Mouse (Mus musculus): ENCODE data around the gene Pola2. TPM values are rescaled to one million over a fixed set of nuclear protein-coding genes. Genes with fewer than 3 reads are reported as not detected.
A peak's percentile ranks its signal among the peaks of the same experiment; 100 is the strongest.

Pola2 gene
- polyA plus RNA-seq, 2 experiments = 60.9 to 63.0 TPM

DNA sequence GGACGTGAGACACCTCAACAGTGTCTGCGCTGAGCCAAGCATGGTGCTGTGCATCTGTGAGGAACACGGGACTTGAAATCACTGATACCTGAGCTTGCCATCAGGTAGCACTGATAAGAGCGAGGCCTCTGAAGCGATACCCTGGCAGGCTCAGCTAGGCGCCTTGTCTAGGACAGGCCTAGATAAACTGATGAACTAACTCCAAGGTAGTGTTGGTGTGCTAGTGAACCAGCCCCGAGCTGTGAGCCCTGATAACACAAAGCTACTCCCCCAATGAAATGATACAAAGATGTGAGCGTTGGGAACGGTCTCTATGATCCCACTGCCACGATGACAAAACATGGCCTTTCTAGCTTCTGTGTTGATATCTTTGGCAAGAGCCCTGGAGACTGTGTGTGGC, 3.7 kb upstream of the Pola2 start:
- Histone ChIP-seq H3K4me3 (ENCODE audit: insufficient read depth in 1 of 2, low read depth in 2 of 2, low read length in 2 of 2) (peak overlapping the region in 1 of 2 experiments; percentile 38; a peak in 2 of 4 replicates), H3K27ac (peak overlapping the region; percentile 94), H3K9ac (replicated peaks) (peak overlapping the region; percentile 66), H3K4me2 (ENCODE audit: low read depth) (peak overlapping the region; percentile 79), H3K36me3 (replicated peaks; ENCODE audit: control insufficient read depth, insufficient read depth, low read depth) (no peaks in the 10 kb centered on the region; the same call in 1 of the 2 replicates), H3K4me1 (replicated peaks; ENCODE audit: control insufficient read depth in 2 of 2, insufficient read depth in 2 of 2, low read length in 1 of 2) (peaks cover 42 to 50% of the 10 kb centered on the region in 2 experiments), H3K9me3 (ENCODE audit: control insufficient read depth, low read length) (no peaks in the 10 kb centered on the region), H3K27me3 (ENCODE audit: control insufficient read depth, insufficient read depth, low read length) (no peaks in the 10 kb centered on the region)
- TF ChIP-seq EP300 (IDR thresholded peaks at IDR 0.05; ENCODE audit: low read depth) = peak; percentile 94
- TF ChIP-seq CTCF (IDR thresholded peaks at IDR 0.05; ENCODE audit: low read depth) = no peak
- ATAC-seq (ENCODE audit: insufficient read depth) = peak; percentile 83
- DNase-seq (ENCODE audit: low read depth in 3 of 3, low spot score in 3 of 3) = peak; percentile 75 to 83 (median 80)
- 12% methylated on average over 10 of the region's 10 CpGs for WGBS (ENCODE audit: insufficient replicate concordance)

DNA sequence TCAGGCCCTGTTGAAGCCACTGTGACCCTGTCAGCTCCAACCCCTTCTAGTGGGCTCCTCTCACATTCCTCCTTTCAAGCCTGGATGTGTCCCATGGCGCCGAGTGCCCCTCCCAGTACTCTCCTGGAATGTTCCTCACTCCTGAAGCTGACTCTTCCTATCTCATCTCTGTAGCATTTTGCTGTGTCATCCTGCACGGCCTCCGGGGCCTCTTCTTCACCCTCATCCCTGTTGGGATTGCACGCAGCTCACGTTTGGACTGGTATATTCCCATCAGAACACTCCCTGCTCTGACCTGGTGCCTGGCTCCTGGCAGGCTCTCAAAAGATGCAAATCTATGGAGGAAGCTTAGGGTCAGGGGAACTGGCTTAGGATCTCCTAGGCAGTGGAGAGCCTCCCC, 2.8 kb upstream of the Pola2 start:
- Histone ChIP-seq H3K27me3 (ENCODE audit: control insufficient read depth, insufficient read depth, low read length) (no peaks in the 10 kb centered on the region), H3K27ac (peak overlapping the region; percentile 94), H3K36me3 (replicated peaks; ENCODE audit: control insufficient read depth, insufficient read depth, low read depth) (peaks cover 1% of the 10 kb centered on the region), H3K9ac (replicated peaks) (peak overlapping the region; percentile 66), H3K4me2 (ENCODE audit: low read depth) (peak overlapping the region; percentile 79), H3K4me3 (ENCODE audit: insufficient read depth in 1 of 2, low read depth in 2 of 2, low read length in 2 of 2) (peak overlapping the region; percentile 36 to 38; a peak in 3 of 4 replicates), H3K4me1 (replicated peaks; ENCODE audit: control insufficient read depth in 2 of 2, insufficient read depth in 2 of 2, low read length in 1 of 2) (peaks cover 46 to 54% of the 10 kb centered on the region in 2 experiments), H3K9me3 (ENCODE audit: control insufficient read depth, low read length) (no peaks in the 10 kb centered on the region)
- WGBS (ENCODE audit: insufficient replicate concordance) = 17% methylated on average over 6 of the region's 6 CpGs
- TF ChIP-seq EP300 (IDR thresholded peaks at IDR 0.05; ENCODE audit: low read depth) = peak; percentile 48; the same call in 1 of the 2 replicates
- TF ChIP-seq CTCF (IDR thresholded peaks at IDR 0.05; ENCODE audit: low read depth) = no peak
- DNase-seq (ENCODE audit: low read depth in 3 of 3, low spot score in 3 of 3) (peak; percentile 73 to 79 (median 75)), ATAC-seq (ENCODE audit: insufficient read depth) (peak; percentile 64)

DNA sequence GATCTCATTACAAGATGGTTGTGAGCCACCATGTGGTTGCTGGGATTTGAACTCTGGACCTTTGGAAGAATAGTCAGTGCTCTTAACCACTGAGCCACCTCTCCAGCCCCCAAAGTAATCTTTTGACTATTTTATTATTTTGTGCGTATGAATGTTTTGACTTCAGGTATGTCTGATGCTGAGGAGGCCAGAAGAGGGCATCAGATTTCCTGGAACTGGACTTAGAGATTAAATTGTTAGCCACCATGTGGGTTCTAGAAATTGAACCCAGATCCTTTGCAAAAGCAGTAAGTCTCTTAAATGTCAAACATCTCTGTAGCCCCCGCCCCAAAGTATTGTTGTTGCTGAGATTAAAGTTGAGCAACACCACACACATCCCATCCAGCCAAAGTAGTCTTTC, 1.9 kb upstream of the Pola2 start:
- Histone ChIP-seq H3K4me3 (ENCODE audit: insufficient read depth in 1 of 2, low read depth in 2 of 2, low read length in 2 of 2) (no peak overlapping the region), H3K9ac (replicated peaks) (peak overlapping the region; percentile 66), H3K27ac (peak overlapping the region; percentile 94), H3K4me1 (replicated peaks; ENCODE audit: control insufficient read depth in 2 of 2, insufficient read depth in 2 of 2, low read length in 1 of 2) (peaks cover 46 to 54% of the 10 kb centered on the region in 2 experiments), H3K4me2 (ENCODE audit: low read depth) (no peak overlapping the region; the same call in 1 of the 2 replicates), H3K9me3 (ENCODE audit: control insufficient read depth, low read length) (no peaks in the 10 kb centered on the region), H3K27me3 (ENCODE audit: control insufficient read depth, insufficient read depth, low read length) (no peaks in the 10 kb centered on the region), H3K36me3 (replicated peaks; ENCODE audit: control insufficient read depth, insufficient read depth, low read depth) (peaks cover 9% of the 10 kb centered on the region)
- WGBS (ENCODE audit: insufficient replicate concordance) = 73% methylated on average over 2 of the region's 2 CpGs
- DNase-seq (ENCODE audit: low read depth in 3 of 3, low spot score in 3 of 3) = no peak
- no peak for ATAC-seq (ENCODE audit: insufficient read depth)
- no peak for TF ChIP-seq EP300 (IDR thresholded peaks at IDR 0.05; ENCODE audit: low read depth)
- TF ChIP-seq CTCF (IDR thresholded peaks at IDR 0.05; ENCODE audit: low read depth) = no peak

DNA sequence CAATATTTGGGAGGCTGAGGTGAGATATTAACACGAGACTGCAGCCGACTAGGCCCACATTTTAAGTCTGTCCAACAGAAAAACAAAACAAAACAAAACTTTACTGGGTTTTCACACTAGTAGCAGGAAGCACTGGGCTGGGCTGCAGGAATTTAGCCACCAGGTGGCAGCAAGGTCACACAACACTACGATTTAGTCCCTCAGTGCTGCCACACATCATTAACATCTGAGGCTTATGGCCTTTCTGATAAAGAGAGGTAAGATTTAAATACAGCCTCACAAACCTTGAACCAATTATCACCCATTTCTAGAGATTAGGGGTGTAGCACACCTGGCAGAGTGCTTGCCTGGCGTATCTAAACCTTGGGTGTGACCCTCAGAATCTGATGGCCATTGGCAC, 1.3 kb upstream of the Pola2 start:
- WGBS (ENCODE audit: insufficient replicate concordance) = 4% methylated on average over 4 of the region's 4 CpGs
- DNase-seq (ENCODE audit: low read depth in 3 of 3, low spot score in 3 of 3) (peak; percentile 76 to 81 (median 79)), ATAC-seq (ENCODE audit: insufficient read depth) (no peak)
- H3K27me3 ChIP-seq (ENCODE audit: control insufficient read depth, insufficient read depth, low read length) = no peaks in the 10 kb centered on the region
- peak overlapping the region; percentile 94 for H3K27ac ChIP-seq
- H3K36me3 ChIP-seq (replicated peaks; ENCODE audit: control insufficient read depth, insufficient read depth, low read depth) = peaks cover 13% of the 10 kb centered on the region
- TF ChIP-seq CTCF (IDR thresholded peaks at IDR 0.05; ENCODE audit: low read depth) (peak; percentile 97), EP300 (IDR thresholded peaks at IDR 0.05; ENCODE audit: low read depth) (peak; percentile 17; the same call in 1 of the 2 replicates)
- H3K4me2 ChIP-seq (ENCODE audit: low read depth) = peak overlapping the region; percentile 99
- peaks cover 46 to 54% of the 10 kb centered on the region in 2 experiments for H3K4me1 ChIP-seq (replicated peaks; ENCODE audit: control insufficient read depth in 2 of 2, insufficient read depth in 2 of 2, low read length in 1 of 2)
- no peak overlapping the region for H3K4me3 ChIP-seq (ENCODE audit: insufficient read depth in 1 of 2, low read depth in 2 of 2, low read length in 2 of 2)
- H3K9ac ChIP-seq (replicated peaks) = no peak overlapping the region; the same call in 1 of the 2 replicates
- H3K9me3 ChIP-seq (ENCODE audit: control insufficient read depth, low read length) = no peaks in the 10 kb centered on the region

DNA sequence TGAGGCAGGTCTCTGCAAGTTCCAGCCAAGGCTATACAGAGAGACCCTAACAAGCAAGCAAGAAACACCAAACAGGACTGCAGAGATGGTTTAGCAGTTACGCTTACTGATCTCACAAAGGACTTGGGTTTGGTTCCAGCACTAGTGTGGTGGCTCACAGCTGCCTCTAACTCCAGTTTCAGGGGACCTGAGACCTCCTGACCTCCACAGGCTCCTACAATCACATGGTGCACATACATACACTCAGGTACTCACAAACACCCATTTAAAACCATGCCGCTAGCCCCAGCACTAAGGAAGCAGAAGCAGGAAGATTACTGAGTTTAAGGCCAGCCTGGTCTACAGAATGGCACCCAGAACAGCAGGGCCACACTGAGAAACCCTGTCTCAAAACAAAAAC, 802 bp upstream of the Pola2 start:
- no peak for TF ChIP-seq CTCF (IDR thresholded peaks at IDR 0.05; ENCODE audit: low read depth)
- TF ChIP-seq EP300 (IDR thresholded peaks at IDR 0.05; ENCODE audit: low read depth) = no peak
- H3K4me2 ChIP-seq (ENCODE audit: low read depth) = peak overlapping the region; percentile 99
- H3K9ac ChIP-seq (replicated peaks) = peak overlapping the region; percentile 91
- H3K36me3 ChIP-seq (replicated peaks; ENCODE audit: control insufficient read depth, insufficient read depth, low read depth) = peaks cover 17% of the 10 kb centered on the region
- peaks cover 46 to 49% of the 10 kb centered on the region in 2 experiments for H3K4me1 ChIP-seq (replicated peaks; ENCODE audit: control insufficient read depth in 2 of 2, insufficient read depth in 2 of 2, low read length in 1 of 2)
- peak overlapping the region; percentile 96 to 97 for H3K4me3 ChIP-seq (ENCODE audit: insufficient read depth in 1 of 2, low read depth in 2 of 2, low read length in 2 of 2)
- 71% methylated on average over 2 of the region's 2 CpGs for WGBS (ENCODE audit: insufficient replicate concordance)
- peak overlapping the region; percentile 83 for H3K27ac ChIP-seq
- no peaks in the 10 kb centered on the region for H3K9me3 ChIP-seq (ENCODE audit: control insufficient read depth, low read length)
- H3K27me3 ChIP-seq (ENCODE audit: control insufficient read depth, insufficient read depth, low read length) = no peaks in the 10 kb centered on the region
- ATAC-seq (ENCODE audit: insufficient read depth) (no peak), DNase-seq (ENCODE audit: low read depth in 3 of 3, low spot score in 3 of 3) (no peak)

All from liver, embryonic 14.5 days (tissue).